Mouse (Mus musculus) intestine, embryonic 15.5 days (tissue): ENCODE results near the gene Gal3st3. TPM values are rescaled to one million over a fixed set of nuclear protein-coding genes. Genes with fewer than 3 reads are reported as not detected.
"Not testable (repeated sequence)": the region's sequence is repeated elsewhere in the genome, so short reads cannot be mapped to it uniquely, and the experiment has no call there.

Source experiments
- ATAC-seq: fragments of 200-750 bp; cut with Nextera tagmentation; 2 replicates; pipeline ENCODE4 v1.8.0; 2017; ENCODE audit warnings: moderate TSS enrichment, moderate library complexity
- H3K27ac ChIP-seq: fragments of 300-500 bp; sonication (generic); 2 replicates; pipeline ENCODE4 v1.5.1; 2015; ENCODE audit warnings: mild to moderate bottlenecking, inconsistent platforms
- H3K27me3 ChIP-seq: fragments of 300-500 bp; sonication (generic); replicated peaks from 2 replicates; pipeline ENCODE4 v1.6.1; 2015; ENCODE audit warnings: inconsistent platforms
- H3K36me3 ChIP-seq: fragments of 300-500 bp; sonication (generic); 2 replicates; pipeline ENCODE4 v1.6.1; 2015; ENCODE audit warnings: inconsistent platforms
- H3K4me1 ChIP-seq: fragments of 300-500 bp; sonication (generic); replicated peaks from 2 replicates; pipeline ENCODE4 v1.6.1; 2015; ENCODE audit warnings: inconsistent platforms
- H3K4me2 ChIP-seq: fragments of 300-500 bp; sonication (generic); replicated peaks from 2 replicates; pipeline ENCODE4 v1.6.1; 2015; ENCODE audit warnings: mild to moderate bottlenecking, inconsistent platforms
- H3K4me3 ChIP-seq: fragments of 300-500 bp; sonication (generic); replicated peaks from 2 replicates; pipeline ENCODE4 v1.5.1; 2015; ENCODE audit warnings: inconsistent platforms
- H3K9ac ChIP-seq: fragments of 300-500 bp; sonication (generic); 2 replicates; pipeline ENCODE4 v1.6.1; 2015; ENCODE audit warnings: inconsistent platforms
- H3K9me3 ChIP-seq: fragments of 300-500 bp; sonication (generic); 2 replicates; pipeline ENCODE4 v1.6.1; 2016; ENCODE audit warnings: inconsistent platforms
- WGBS: fragments of 180-500 bp; shearing (Covaris S2); methylation state at CpG from one replicate; pipeline ENCODE4 v1.1.7; 2015; 5-methylcytosine and 5-hydroxymethylcytosine counted together
- polyA plus RNA-seq: library from polyadenylated mRNA; unstranded; fragments of >200 nt; fragmentation: Nextera tagmentation; extraction: Ambion mirVana; gene quantifications from 2 replicates; pipeline ENCODE4 v1.2.1, GENCODE M21; 2015

The Gal3st3 gene
- polyA plus RNA-seq, 1 experiment from 2014 or later, result 2.1 TPM

- no peak overlapping the region for H3K27ac ChIP-seq
- H3K9ac ChIP-seq, result no peak overlapping the region
- no peak overlapping the region for H3K4me3 ChIP-seq
- WGBS, result 85% methylated on average over 8 of the region's 8 CpGs
- H3K4me1 ChIP-seq, result no peaks in the 10 kb centered on the region
- ATAC-seq, result no peak
- no peaks in the 10 kb centered on the region for H3K9me3 ChIP-seq
- no peaks in the 10 kb centered on the region for H3K27me3 ChIP-seq
- no peaks in the 10 kb centered on the region for H3K36me3 ChIP-seq
- no peak overlapping the region for H3K4me2 ChIP-seq
These were observed 15.1 kb downstream of the Gal3st3 start for GRCm38 (mm10) chr19:5313189-5313588.

DNA sequence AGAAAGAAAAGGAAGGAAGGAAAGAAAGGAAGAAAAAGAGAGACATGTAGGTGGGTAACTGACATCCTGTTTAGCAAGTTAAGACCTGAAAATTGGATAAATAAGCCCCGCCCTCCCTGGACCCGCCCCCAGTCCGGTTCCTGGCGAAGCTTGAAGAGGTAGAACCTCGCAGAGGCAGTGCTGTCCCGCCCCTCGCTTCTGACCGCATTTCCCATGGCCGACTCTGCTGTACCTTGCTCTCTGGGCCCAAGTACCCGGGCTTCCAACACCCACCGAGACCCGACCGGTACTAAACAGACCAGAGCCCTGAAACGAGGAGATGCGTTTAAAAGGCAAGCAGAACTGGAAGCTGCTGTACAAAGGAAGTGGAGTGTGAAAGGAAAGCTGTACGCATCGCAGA is 25.7 kb downstream of the Gal3st3 start:
- 48% methylated on average over 17 of the region's 17 CpGs for WGBS
- Histone ChIP-seq H3K4me3 (no peak overlapping the region), H3K9me3 (no peaks in the 10 kb centered on the region), H3K27ac (no peak overlapping the region), H3K27me3 (no peaks in the 10 kb centered on the region), H3K4me2 (no peak overlapping the region; the same call in 1 of the 2 replicates), H3K4me1 (no peaks in the 10 kb centered on the region), H3K36me3 (no peaks in the 10 kb centered on the region), H3K9ac (no peak overlapping the region)
- no peak for ATAC-seq

DNA sequence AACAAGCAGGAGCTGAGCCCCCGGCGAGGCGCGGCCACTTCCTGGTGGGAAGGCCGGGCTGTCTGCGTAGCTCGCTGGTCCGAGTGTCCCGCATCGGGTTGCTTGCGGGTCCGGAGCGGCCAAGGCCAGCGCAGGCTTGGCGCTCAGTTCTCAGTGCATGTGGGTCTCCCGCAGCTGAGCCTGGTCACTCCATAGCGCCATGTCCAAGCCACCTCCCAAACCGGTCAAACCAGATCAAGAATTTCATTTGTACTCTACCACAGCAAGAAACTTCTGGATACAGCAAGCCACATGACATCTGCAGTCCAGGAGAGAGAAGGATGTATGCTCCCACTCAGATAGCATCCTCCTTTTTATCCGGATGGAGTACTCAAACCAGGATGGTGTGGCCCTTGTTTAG is 29.8 kb downstream of the Gal3st3 start:
- Histone ChIP-seq H3K9me3 (no peaks in the 10 kb centered on the region), H3K27me3 (no peaks in the 10 kb centered on the region), H3K4me1 (no peaks in the 10 kb centered on the region), H3K36me3 (no peaks in the 10 kb centered on the region), H3K4me2 (no peak overlapping the region), H3K4me3 (no peak overlapping the region), H3K9ac (no peak overlapping the region), H3K27ac (no peak overlapping the region)
- WGBS, result 71% methylated on average over 19 of the region's 19 CpGs
- ATAC-seq, result no peak

GRCm38 (mm10) chr19:5334741-5335140 is 36.6 kb downstream of the Gal3st3 start:
- ATAC-seq, result no peak
- H3K9ac ChIP-seq, result no peak overlapping the region
- 72% methylated on average over 5 of the region's 5 CpGs for WGBS
- H3K9me3 ChIP-seq, result no peaks in the 10 kb centered on the region
- H3K4me3 ChIP-seq, result no peak overlapping the region
- H3K36me3 ChIP-seq, result no peaks in the 10 kb centered on the region
- H3K4me1 ChIP-seq, result no peaks in the 10 kb centered on the region
- H3K27me3 ChIP-seq, result no peaks in the 10 kb centered on the region
- no peak overlapping the region for H3K4me2 ChIP-seq
- H3K27ac ChIP-seq, result no peak overlapping the region

DNA sequence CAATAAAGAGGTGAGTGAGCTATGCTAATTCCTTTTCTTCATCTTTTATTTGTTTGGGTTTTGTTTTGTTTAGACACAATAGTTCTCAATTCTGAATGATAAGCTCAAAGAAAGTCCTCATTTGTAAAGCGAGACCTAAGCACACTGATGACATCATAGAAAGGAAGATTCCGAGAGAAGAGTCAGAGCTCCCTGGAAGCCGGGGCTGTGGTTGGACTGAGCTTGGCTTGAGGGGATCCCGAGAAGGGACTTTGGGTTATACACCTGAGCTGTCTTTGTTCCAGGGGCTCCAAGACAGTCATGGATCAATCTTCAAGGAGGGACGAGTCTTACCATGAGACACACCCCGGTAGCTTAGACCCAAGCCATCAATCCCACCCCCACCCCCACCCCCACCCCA is 37.3 kb downstream of the Gal3st3 start, which contains the start of gene Catsper1:
TSS of gene Catsper1 (plus strand) at position 301 of the 400 bp plus-strand sequence.
- Histone ChIP-seq H3K27ac (no peak within 1 kb of the TSS), H3K27me3 (no peaks in the 10 kb centered on the region), H3K36me3 (no peaks in the 10 kb centered on the region), H3K4me2 (no peak within 1 kb of the TSS), H3K9ac (no peak within 1 kb of the TSS), H3K4me1 (no peaks in the 10 kb centered on the region), H3K9me3 (no peaks in the 10 kb centered on the region), H3K4me3 (no peak within 1 kb of the TSS)
- 86% methylated on average over 6 of the region's 6 CpGs for WGBS
- no peak for ATAC-seq

DNA sequence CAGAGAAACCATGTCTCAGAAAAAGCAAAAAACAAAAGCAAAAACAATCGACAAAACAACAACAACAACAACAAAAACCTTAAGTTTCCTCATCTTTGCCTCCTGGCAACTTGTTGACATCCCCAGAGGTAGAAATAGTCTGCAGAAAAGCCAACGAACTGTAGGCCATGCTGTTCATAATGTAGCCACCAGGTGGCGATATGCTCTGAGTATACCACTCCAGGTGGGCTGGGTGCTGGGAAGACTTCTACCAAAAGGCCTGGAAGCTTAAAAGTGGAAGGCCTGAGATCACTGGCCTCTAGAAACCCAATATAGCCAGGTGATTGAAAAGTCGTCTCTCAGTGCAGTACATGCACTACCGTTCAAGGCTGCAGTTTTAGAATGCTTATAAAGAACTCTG is 39.8 kb downstream of the Gal3st3 start:
- H3K4me2 ChIP-seq, result no peak overlapping the region
- WGBS, result 20% methylated on average over 5 of the region's 5 CpGs
- no peak for ATAC-seq
- no peaks in the 10 kb centered on the region for H3K27me3 ChIP-seq
- no peak overlapping the region for H3K9ac ChIP-seq
- no peaks in the 10 kb centered on the region for H3K4me1 ChIP-seq
- no peak overlapping the region for H3K27ac ChIP-seq
- H3K9me3 ChIP-seq, result no peaks in the 10 kb centered on the region
- no peaks in the 10 kb centered on the region for H3K36me3 ChIP-seq
- H3K4me3 ChIP-seq, result no peak overlapping the region

GRCm38 (mm10) chr19:5341360-5341759 is 43.2 kb downstream of the Gal3st3 start:
- Histone ChIP-seq H3K4me1 (no peaks in the 10 kb centered on the region), H3K27ac (no peak overlapping the region), H3K36me3 (no peaks in the 10 kb centered on the region), H3K9me3 (no peaks in the 10 kb centered on the region), H3K9ac (no peak overlapping the region), H3K4me2 (no peak overlapping the region), H3K27me3 (no peaks in the 10 kb centered on the region), H3K4me3 (no peak overlapping the region)
- ATAC-seq, result no peak
- 90% methylated on average over 7 of the region's 7 CpGs for WGBS

GRCm38 (mm10) chr19:5345297-5346131 is 47.4 kb downstream of the Gal3st3 start:
- Histone ChIP-seq H3K4me1 (peaks cover 4% of the 10 kb centered on the region; the same call in 1 of the 2 replicates), H3K4me3 (no peak overlapping the region), H3K27me3 (no peaks in the 10 kb centered on the region), H3K4me2 (no peak overlapping the region), H3K9ac (no peak overlapping the region), H3K27ac (no peak overlapping the region), H3K36me3 (no peaks in the 10 kb centered on the region), H3K9me3 (no peaks in the 10 kb centered on the region)
- 70% methylated on average over 6 of the region's 6 CpGs for WGBS
- ATAC-seq, result no peak

- Histone ChIP-seq H3K9ac (no peak overlapping the region), H3K27ac (no peak overlapping the region), H3K4me2 (no peak overlapping the region), H3K4me1 (peaks cover 4% of the 10 kb centered on the region; the same call in 1 of the 2 replicates), H3K9me3 (no peaks in the 10 kb centered on the region), H3K4me3 (no peak overlapping the region), H3K36me3 (no peaks in the 10 kb centered on the region), H3K27me3 (no peaks in the 10 kb centered on the region)
- ATAC-seq, result no peak
- WGBS, result 79% methylated on average over 6 of the region's 6 CpGs
These were observed 49.9 kb downstream of the Gal3st3 start for GRCm38 (mm10) chr19:5348064-5348463.

- H3K4me2 ChIP-seq, result peak overlapping the region; percentile 74
- peak; percentile 86 for ATAC-seq
- 5% methylated on average over 34 of the region's 34 CpGs for WGBS
- H3K27ac ChIP-seq, result no peak overlapping the region
- peaks cover 4% of the 10 kb centered on the region; the same call in 1 of the 2 replicates for H3K4me1 ChIP-seq
- H3K36me3 ChIP-seq, result no peaks in the 10 kb centered on the region
- H3K27me3 ChIP-seq, result no peaks in the 10 kb centered on the region
- peak overlapping the region; percentile 40 for H3K4me3 ChIP-seq
- H3K9ac ChIP-seq, result peak overlapping the region; percentile 49
- no peaks in the 10 kb centered on the region for H3K9me3 ChIP-seq
These were observed 50.7 kb downstream of the Gal3st3 start for GRCm38 (mm10) chr19:5348526-5349501.

- not testable (repeated sequence) for ATAC-seq, H3K27ac ChIP-seq, H3K27me3 ChIP-seq, H3K9me3 ChIP-seq, H3K36me3 ChIP-seq, H3K4me1 ChIP-seq
- peak within 1 kb of the TSS; percentile 74 for H3K4me2 ChIP-seq
- peak within 1 kb of the TSS; percentile 40 for H3K4me3 ChIP-seq
- H3K9ac ChIP-seq, result peak within 1 kb of the TSS; percentile 49
- WGBS, result 60% methylated on average over 6 of the region's 6 CpGs
These were observed 51.4 kb downstream of the Gal3st3 start, which contains the start of gene Cst6 for GRCm38 (mm10) chr19:5349502-5349873. Gene Cst6 (minus strand): TSS chr19:5349574.

DNA sequence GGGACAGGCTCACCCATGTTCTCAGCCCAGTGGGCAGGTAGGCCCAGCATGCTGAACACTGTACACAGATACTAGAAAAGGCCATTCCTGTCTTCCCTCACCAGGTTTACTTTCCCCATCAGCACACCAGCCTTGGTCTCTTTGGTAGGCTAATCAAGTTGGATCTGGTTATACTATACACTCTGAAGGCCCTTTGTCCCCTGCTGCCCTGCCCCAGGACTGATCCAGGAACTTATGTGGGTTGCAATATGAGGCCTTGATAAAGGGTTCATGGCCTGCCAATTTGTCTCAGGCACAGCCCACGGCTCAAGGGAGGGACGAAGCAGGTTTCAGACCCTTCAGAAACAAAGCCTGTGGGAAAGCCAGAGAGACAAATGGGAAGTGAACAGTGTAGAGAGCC is 55.5 kb downstream of the Gal3st3 start:
- Histone ChIP-seq H3K9ac (no peak overlapping the region), H3K4me1 (peaks cover 4% of the 10 kb centered on the region; the same call in 1 of the 2 replicates), H3K4me2 (no peak overlapping the region), H3K36me3 (no peaks in the 10 kb centered on the region), H3K27ac (no peak overlapping the region), H3K9me3 (no peaks in the 10 kb centered on the region), H3K4me3 (no peak overlapping the region), H3K27me3 (no peaks in the 10 kb centered on the region)
- WGBS, result 59% methylated on average over 2 of the region's 2 CpGs
- peak; percentile 57 for ATAC-seq
